Mouse (Mus musculus) neural tube, embryonic 12.5 days (tissue): Measurements from ENCODE around the gene Klf4. TPM values are rescaled to one million over a fixed set of nuclear protein-coding genes. Genes with fewer than 3 reads are reported as not detected.

Experiments
- ATAC-seq: fragments of 200-750 bp; cut with Nextera tagmentation; 2 replicates; pipeline ENCODE4 v1.8.0; 2017; ENCODE audit warnings: low read depth, mild to moderate bottlenecking, moderate TSS enrichment, moderate library complexity; ENCODE audit not compliant: low FRiP score
- H3K27ac ChIP-seq: fragments of 300-500 bp; sonication (generic); 2 replicates; pipeline ENCODE4 v1.5.1; 2016
- H3K27me3 ChIP-seq: fragments of 300-500 bp; sonication (generic); replicated peaks from 2 replicates; pipeline ENCODE4 v1.6.1; 2016; ENCODE audit warnings: mild to moderate bottlenecking
- H3K36me3 ChIP-seq: fragments of 300-500 bp; sonication (generic); 2 replicates; pipeline ENCODE4 v1.6.1; 2016; ENCODE audit warnings: mild to moderate bottlenecking
- H3K4me1 ChIP-seq: fragments of 300-500 bp; sonication (generic); 2 replicates; pipeline ENCODE4 v1.6.1; 2016
- H3K4me2 ChIP-seq: fragments of 300-500 bp; sonication (generic); replicated peaks from 2 replicates; pipeline ENCODE4 v1.6.1; 2016; ENCODE audit warnings: mild to moderate bottlenecking
- H3K4me3 ChIP-seq: fragments of 300-500 bp; sonication (generic); 2 replicates; pipeline ENCODE4 v1.5.1; 2016
- H3K9ac ChIP-seq: fragments of 300-500 bp; sonication (generic); 2 replicates; pipeline ENCODE4 v1.6.1; 2016; ENCODE audit warnings: mild to moderate bottlenecking
- H3K9me3 ChIP-seq: fragments of 300-500 bp; sonication (generic); 2 replicates; pipeline ENCODE4 v1.6.1; 2016; ENCODE audit warnings: mild to moderate bottlenecking
- WGBS: fragments of 180-500 bp; shearing (Covaris S2); methylation state at CpG from one replicate; pipeline ENCODE4 v1.1.7; 2016; 5-methylcytosine and 5-hydroxymethylcytosine counted together
- polyA plus RNA-seq: library from polyadenylated mRNA; unstranded; fragments of >200 nt; fragmentation: Nextera tagmentation; extraction: Ambion mirVana; gene quantifications from 2 replicates; pipeline ENCODE4 v1.2.1, GENCODE M21; 2016

The Klf4 gene
- polyA plus RNA-seq, 1 experiment from 2014 or later: 2.3 TPM

- under 1% methylated on average over 39 of the region's 39 CpGs for WGBS
- Histone ChIP-seq H3K27ac (no peak overlapping the region), H3K4me3 (peak overlapping the region; percentile 53), H3K27me3 (no peaks in the 10 kb centered on the region), H3K4me2 (peak overlapping the region; percentile 68), H3K9ac (peak overlapping the region; percentile 73), H3K36me3 (no peaks in the 10 kb centered on the region), H3K4me1 (peaks cover 7% of the 10 kb centered on the region; the same call in 1 of the 2 replicates), H3K9me3 (no peaks in the 10 kb centered on the region)
- peak; percentile 98 for ATAC-seq
These were observed 17.5 kb downstream of the Klf4 start for GRCm38 (mm10) chr4:55514733-55515176.

- Histone ChIP-seq H3K4me3 (no peak overlapping the region), H3K9ac (no peak overlapping the region), H3K27ac (no peak overlapping the region), H3K27me3 (no peaks in the 10 kb centered on the region), H3K36me3 (no peaks in the 10 kb centered on the region), H3K4me1 (peaks cover 7% of the 10 kb centered on the region; the same call in 1 of the 2 replicates), H3K4me2 (no peak overlapping the region), H3K9me3 (no peaks in the 10 kb centered on the region)
- no peak for ATAC-seq
- WGBS: 89% methylated on average over 7 of the region's 7 CpGs
These were observed 18.5 kb downstream of the Klf4 start for GRCm38 (mm10) chr4:55513615-55514279.

- Histone ChIP-seq H3K9ac (no peak overlapping the region), H3K27me3 (no peaks in the 10 kb centered on the region), H3K4me3 (no peak overlapping the region), H3K9me3 (no peaks in the 10 kb centered on the region), H3K36me3 (no peaks in the 10 kb centered on the region), H3K4me2 (no peak overlapping the region), H3K4me1 (peaks cover 7% of the 10 kb centered on the region; the same call in 1 of the 2 replicates), H3K27ac (no peak overlapping the region)
- WGBS: 77% methylated on average over 2 of the region's 2 CpGs
- no peak for ATAC-seq
These were observed 20.9 kb downstream of the Klf4 start for GRCm38 (mm10) chr4:55511389-55511788.

- WGBS: 91% methylated on average over 7 of the region's 7 CpGs
- no peak overlapping the region for H3K4me3 ChIP-seq
- H3K36me3 ChIP-seq: no peaks in the 10 kb centered on the region
- H3K4me1 ChIP-seq: no peaks in the 10 kb centered on the region
- H3K27me3 ChIP-seq: no peaks in the 10 kb centered on the region
- H3K9ac ChIP-seq: no peak overlapping the region
- no peak overlapping the region for H3K27ac ChIP-seq
- no peak for ATAC-seq
- no peaks in the 10 kb centered on the region for H3K9me3 ChIP-seq
- H3K4me2 ChIP-seq: no peak overlapping the region
These were observed 23.6 kb downstream of the Klf4 start for GRCm38 (mm10) chr4:55508712-55509111.

- no peak overlapping the region for H3K9ac ChIP-seq
- H3K4me2 ChIP-seq: no peak overlapping the region
- no peak for ATAC-seq
- WGBS: 68% methylated on average over 1 of the region's 1 CpGs
- no peak overlapping the region for H3K27ac ChIP-seq
- no peak overlapping the region for H3K4me3 ChIP-seq
- no peaks in the 10 kb centered on the region for H3K27me3 ChIP-seq
- H3K36me3 ChIP-seq: no peaks in the 10 kb centered on the region
- no peaks in the 10 kb centered on the region for H3K9me3 ChIP-seq
- no peaks in the 10 kb centered on the region for H3K4me1 ChIP-seq
These were observed 33.6 kb downstream of the Klf4 start for GRCm38 (mm10) chr4:55498621-55499020.

- Histone ChIP-seq H3K27me3 (no peaks in the 10 kb centered on the region), H3K27ac (no peak overlapping the region), H3K4me1 (no peaks in the 10 kb centered on the region), H3K9me3 (no peaks in the 10 kb centered on the region), H3K36me3 (no peaks in the 10 kb centered on the region), H3K4me3 (no peak overlapping the region), H3K9ac (no peak overlapping the region), H3K4me2 (no peak overlapping the region)
- WGBS: 89% methylated on average over 7 of the region's 7 CpGs
- ATAC-seq: no peak
These were observed 35.9 kb downstream of the Klf4 start for GRCm38 (mm10) chr4:55496416-55496815.

- Histone ChIP-seq H3K27ac (no peak overlapping the region), H3K4me3 (no peak overlapping the region), H3K36me3 (no peaks in the 10 kb centered on the region), H3K9me3 (no peaks in the 10 kb centered on the region), H3K4me1 (no peaks in the 10 kb centered on the region), H3K27me3 (no peaks in the 10 kb centered on the region), H3K4me2 (no peak overlapping the region), H3K9ac (no peak overlapping the region)
- ATAC-seq: no peak
- WGBS: 88% methylated on average over 3 of the region's 3 CpGs
These were observed 39.0 kb downstream of the Klf4 start for GRCm38 (mm10) chr4:55493261-55493660.

- H3K9ac ChIP-seq: no peak overlapping the region
- no peak overlapping the region for H3K27ac ChIP-seq
- WGBS: 83% methylated on average over 3 of the region's 3 CpGs
- H3K36me3 ChIP-seq: no peaks in the 10 kb centered on the region
- no peaks in the 10 kb centered on the region for H3K9me3 ChIP-seq
- no peaks in the 10 kb centered on the region for H3K4me1 ChIP-seq
- H3K4me2 ChIP-seq: no peak overlapping the region
- no peaks in the 10 kb centered on the region for H3K27me3 ChIP-seq
- no peak overlapping the region for H3K4me3 ChIP-seq
- ATAC-seq: no peak
These were observed 42.9 kb downstream of the Klf4 start for GRCm38 (mm10) chr4:55489328-55489727.

GRCm38 (mm10) chr4:55488604-55489003 is 43.7 kb downstream of the Klf4 start:
- WGBS: 89% methylated on average over 6 of the region's 6 CpGs
- no peaks in the 10 kb centered on the region for H3K4me1 ChIP-seq
- ATAC-seq: no peak
- no peaks in the 10 kb centered on the region for H3K9me3 ChIP-seq
- no peaks in the 10 kb centered on the region for H3K27me3 ChIP-seq
- no peak overlapping the region for H3K27ac ChIP-seq
- no peak overlapping the region for H3K4me2 ChIP-seq
- H3K9ac ChIP-seq: no peak overlapping the region
- no peaks in the 10 kb centered on the region for H3K36me3 ChIP-seq
- H3K4me3 ChIP-seq: no peak overlapping the region

- Histone ChIP-seq H3K4me3 (0 out of 2 replicates have a peak overlapping the region, but pooled peaks have one; percentile 11), H3K9ac (0 out of 2 replicates have a peak overlapping the region, but pooled peaks have one; percentile 21), H3K27me3 (no peaks in the 10 kb centered on the region), H3K4me2 (peak overlapping the region; percentile 55), H3K9me3 (no peaks in the 10 kb centered on the region), H3K4me1 (peaks cover 5% of the 10 kb centered on the region), H3K36me3 (no peaks in the 10 kb centered on the region), H3K27ac (no peak overlapping the region)
- WGBS: 17% methylated on average over 25 of the region's 25 CpGs
- peak; percentile 78 for ATAC-seq
These were observed 51.9 kb downstream of the Klf4 start for GRCm38 (mm10) chr4:55480322-55480767.

GRCm38 (mm10) chr4:55478333-55478732 is 53.9 kb downstream of the Klf4 start:
- no peak for ATAC-seq
- no peaks in the 10 kb centered on the region for H3K36me3 ChIP-seq
- 73% methylated on average over 5 of the region's 5 CpGs for WGBS
- H3K9me3 ChIP-seq: no peaks in the 10 kb centered on the region
- H3K4me2 ChIP-seq: no peak overlapping the region
- peaks cover 5% of the 10 kb centered on the region for H3K4me1 ChIP-seq
- H3K9ac ChIP-seq: no peak overlapping the region
- no peak overlapping the region for H3K27ac ChIP-seq
- no peaks in the 10 kb centered on the region for H3K27me3 ChIP-seq
- H3K4me3 ChIP-seq: no peak overlapping the region

GRCm38 (mm10) chr4:55477933-55478332 is 54.3 kb downstream of the Klf4 start:
- H3K4me3 ChIP-seq: no peak overlapping the region
- no peak for ATAC-seq
- H3K9ac ChIP-seq: no peak overlapping the region
- WGBS: 36% methylated on average over 4 of the region's 4 CpGs
- no peak overlapping the region for H3K4me2 ChIP-seq
- no peaks in the 10 kb centered on the region for H3K27me3 ChIP-seq
- H3K27ac ChIP-seq: no peak overlapping the region
- no peaks in the 10 kb centered on the region for H3K9me3 ChIP-seq
- H3K4me1 ChIP-seq: peaks cover 5% of the 10 kb centered on the region
- no peaks in the 10 kb centered on the region for H3K36me3 ChIP-seq

- no peak overlapping the region for H3K4me2 ChIP-seq
- H3K27ac ChIP-seq: no peak overlapping the region
- H3K9me3 ChIP-seq: no peaks in the 10 kb centered on the region
- peaks cover 5% of the 10 kb centered on the region for H3K4me1 ChIP-seq
- no peak overlapping the region for H3K9ac ChIP-seq
- 82% methylated on average over 7 of the region's 7 CpGs for WGBS
- H3K36me3 ChIP-seq: no peaks in the 10 kb centered on the region
- H3K4me3 ChIP-seq: no peak overlapping the region
- ATAC-seq: no peak
- H3K27me3 ChIP-seq: no peaks in the 10 kb centered on the region
These were observed 55.0 kb downstream of the Klf4 start for GRCm38 (mm10) chr4:55477210-55477759.
